Mouse (Mus musculus) hindbrain, embryonic 10.5 days (tissue): ENCODE results near the gene Fam167b. TPM values are rescaled to one million over a fixed set of nuclear protein-coding genes. Genes with fewer than 3 reads are reported as not detected.
"Not testable (repeated sequence)": the region's sequence is repeated elsewhere in the genome, so short reads cannot be mapped to it uniquely, and the experiment has no call there.

Source experiments
- DNase-seq: peaks from one replicate; pipeline ENCODE4 v3.0.0-alpha.2; 2017; ENCODE audit warnings: low spot score
- H3K27ac ChIP-seq: fragments of 300-500 bp; sonication (generic); 2 replicates; pipeline ENCODE4 v1.5.1; 2016; ENCODE audit warnings: mild to moderate bottlenecking, moderate library complexity
- H3K27me3 ChIP-seq: fragments of 300-500 bp; sonication (generic); 2 replicates; pipeline ENCODE4 v1.6.1; 2016; ENCODE audit warnings: mild to moderate bottlenecking; ENCODE audit not compliant: poor library complexity, insufficient read depth, severe bottlenecking
- H3K36me3 ChIP-seq: fragments of 300-500 bp; sonication (generic); 2 replicates; pipeline ENCODE4 v1.6.1; 2016; ENCODE audit warnings: mild to moderate bottlenecking, moderate library complexity
- H3K4me1 ChIP-seq: fragments of 300-500 bp; sonication (generic); replicated peaks from 2 replicates; pipeline ENCODE4 v1.6.1; 2016; ENCODE audit warnings: mild to moderate bottlenecking
- H3K4me3 ChIP-seq: fragments of 300-500 bp; sonication (generic); 2 replicates; pipeline ENCODE4 v1.5.1; 2016; ENCODE audit warnings: mild to moderate bottlenecking, moderate library complexity
- H3K9me3 ChIP-seq: fragments of 300-500 bp; sonication (generic); 2 replicates; pipeline ENCODE4 v1.6.1; 2016; ENCODE audit warnings: mild to moderate bottlenecking, moderate library complexity
- WGBS: fragments of 180-500 bp; shearing (Covaris S2); methylation state at CpG from one replicate; pipeline ENCODE4 v1.1.7; 2016; 5-methylcytosine and 5-hydroxymethylcytosine counted together
- polyA plus RNA-seq: library from polyadenylated mRNA; unstranded; fragments of >200 nt; fragmentation: Nextera tagmentation; extraction: Ambion mirVana; gene quantifications from 2 replicates; pipeline ENCODE4 v1.2.1, GENCODE M21; 2016

The Fam167b gene
- polyA plus RNA-seq, 1 experiment from 2014 or later = 0.46 TPM

DNA sequence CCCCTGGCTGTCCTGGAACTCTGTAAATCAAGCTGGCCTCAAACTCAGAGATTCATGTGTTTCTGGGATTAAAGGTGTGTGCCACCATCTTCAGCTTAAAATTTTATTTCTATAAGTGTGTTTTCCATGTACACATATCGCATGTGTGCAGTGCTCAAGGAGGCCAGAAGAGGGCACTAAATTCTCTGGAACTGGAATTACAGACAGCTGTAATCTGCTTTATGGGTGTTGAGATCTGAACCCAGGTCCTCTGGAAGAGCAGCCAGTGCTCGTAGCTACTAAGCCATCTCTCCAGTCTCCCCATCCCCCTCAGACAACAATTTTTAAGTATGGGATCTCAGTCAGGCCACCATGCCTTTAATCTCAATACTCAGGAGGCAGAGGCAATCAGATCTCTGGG, 29.0 kb downstream of the Fam167b start:
- H3K4me3 ChIP-seq = no peak overlapping the region
- H3K36me3 ChIP-seq = peaks cover 3% of the 10 kb centered on the region; the same call in 1 of the 2 replicates
- no peaks in the 10 kb centered on the region for H3K27me3 ChIP-seq
- peaks cover 7% of the 10 kb centered on the region for H3K4me1 ChIP-seq
- WGBS = 91% methylated on average over 2 of the region's 2 CpGs
- H3K27ac ChIP-seq = no peak overlapping the region
- DNase-seq = no peak
- no peaks in the 10 kb centered on the region for H3K9me3 ChIP-seq

DNA sequence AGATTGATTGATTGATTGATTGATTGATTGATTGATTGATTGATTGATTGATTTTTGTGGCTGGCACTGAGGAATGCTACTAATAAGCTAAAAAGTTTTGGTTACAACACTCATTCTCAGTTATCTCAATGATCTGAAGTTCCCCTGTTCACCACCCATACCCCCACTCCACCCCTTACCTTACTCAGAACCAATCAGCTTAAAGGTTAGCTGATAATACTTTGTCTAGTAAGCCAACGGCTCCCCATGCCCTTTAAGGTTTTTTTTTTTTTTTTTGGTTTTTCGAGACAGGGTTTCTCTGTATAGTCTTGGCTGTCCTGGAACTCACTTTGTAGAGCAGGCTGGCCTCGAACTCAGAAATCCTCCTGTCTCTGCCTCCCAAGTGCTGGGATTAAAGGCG, 30.7 kb downstream of the Fam167b start:
- not testable (repeated sequence) for H3K27ac ChIP-seq, H3K9me3 ChIP-seq, H3K36me3 ChIP-seq, DNase-seq, H3K27me3 ChIP-seq, H3K4me3 ChIP-seq
- peaks cover 11% of the 10 kb centered on the region for H3K4me1 ChIP-seq
- 90% methylated on average over 4 of the region's 4 CpGs for WGBS

- Histone ChIP-seq H3K9me3 (no peaks in the 10 kb centered on the region), H3K4me3 (no peak overlapping the region)
- 88% methylated on average over 4 of the region's 4 CpGs for WGBS
Observed at GRCm38 (mm10) chr4:129544106-129544505, 34.2 kb downstream of the Fam167b start.

GRCm38 (mm10) chr4:129542592-129543141, 35.7 kb downstream of the Fam167b start, which contains the start of gene Hdac1:
Hdac1 (minus strand) TSS chr4:129542713.
- Histone ChIP-seq H3K9me3 (no peaks in the 10 kb centered on the region), H3K27me3 (no peaks in the 10 kb centered on the region), H3K36me3 (peaks cover 35% of the 10 kb centered on the region), H3K4me3 (peak within 1 kb of the TSS; percentile 90), H3K4me1 (peaks cover 27% of the 10 kb centered on the region), H3K27ac (peak within 1 kb of the TSS; percentile 98)
- peak; percentile 99 for DNase-seq
- 1% methylated on average over 46 of the region's 46 CpGs for WGBS

More at GRCm38 (mm10) chr4:129544106-129544505, 34.2 kb downstream of the Fam167b start:
- peaks cover 24% of the 10 kb centered on the region for H3K36me3 ChIP-seq
- no peaks in the 10 kb centered on the region for H3K27me3 ChIP-seq
- H3K4me1 ChIP-seq = peaks cover 27% of the 10 kb centered on the region
- DNase-seq = no peak
- H3K27ac ChIP-seq = no peak overlapping the region

GRCm38 (mm10) chr4:129541868-129542591, 36.3 kb downstream of the Fam167b start:
- DNase-seq = peak; percentile 30
- peaks cover 27% of the 10 kb centered on the region for H3K4me1 ChIP-seq

GRCm38 (mm10) chr4:129540012-129540411, 38.3 kb downstream of the Fam167b start:
- 92% methylated on average over 6 of the region's 6 CpGs for WGBS
- Histone ChIP-seq H3K27me3 (no peaks in the 10 kb centered on the region), H3K4me3 (peak overlapping the region; percentile 9; the same call in 1 of the 2 replicates), H3K36me3 (peaks cover 59% of the 10 kb centered on the region), H3K9me3 (no peaks in the 10 kb centered on the region), H3K4me1 (peaks cover 27% of the 10 kb centered on the region), H3K27ac (no peak overlapping the region)
- no peak for DNase-seq

More at GRCm38 (mm10) chr4:129541868-129542591, 36.3 kb downstream of the Fam167b start:
- WGBS = under 1% methylated on average over 30 of the region's 30 CpGs
- Histone ChIP-seq H3K36me3 (peaks cover 41% of the 10 kb centered on the region), H3K4me3 (peak overlapping the region; percentile 90), H3K27me3 (no peaks in the 10 kb centered on the region), H3K9me3 (no peaks in the 10 kb centered on the region), H3K27ac (peak overlapping the region; percentile 98)

- H3K27me3 ChIP-seq, H3K4me3 ChIP-seq, H3K4me1 ChIP-seq, DNase-seq, H3K27ac ChIP-seq, H3K9me3 ChIP-seq: not testable (repeated sequence)
- H3K36me3 ChIP-seq = peaks cover 98% of the 10 kb centered on the region
- 93% methylated on average over 6 of the region's 6 CpGs for WGBS
Observed at GRCm38 (mm10) chr4:129528901-129529300, 49.4 kb downstream of the Fam167b start.

Other genes starting within 250 kb of the Fam167b start
- gene Rbbp4, start 243.2 kb downstream of the Fam167b start, polyA plus RNA-seq = 470 and 520 TPM in 2 replicates
- gene Zbtb8os, start 242.9 kb downstream of the Fam167b start, polyA plus RNA-seq = 45.4 and 54.7 TPM in 2 replicates
- gene Zbtb8a, start 200.4 kb downstream of the Fam167b start, polyA plus RNA-seq = 7.7 and 11.8 TPM in 2 replicates
- 1.8 and 2.1 TPM in 2 replicates for gene Zbtb8b, start 137.7 kb downstream of the Fam167b start, polyA plus RNA-seq
- 22.2 and 24.8 TPM in 2 replicates for gene Bsdc1, start 117.0 kb downstream of the Fam167b start, polyA plus RNA-seq
- gene Tssk3, start 87.5 kb downstream of the Fam167b start, polyA plus RNA-seq = not detected in 2 replicates
- 0.41 TPM in 1 of 2 replicates, not detected in the other for gene Fam229a, start 87.4 kb downstream of the Fam167b start, polyA plus RNA-seq
- gene Marcksl1, start 65.0 kb downstream of the Fam167b start, polyA plus RNA-seq = 1,645 and 2,027 TPM in 2 replicates
- gene Hdac1, start 35.8 kb downstream of the Fam167b start, polyA plus RNA-seq = 241 and 286 TPM in 2 replicates
- gene Lck, start 4.9 kb downstream of the Fam167b start, polyA plus RNA-seq = 6.5 and 6.6 TPM in 2 replicates
- gene Eif3i, start 22.1 kb upstream of the Fam167b start, polyA plus RNA-seq = 268 and 293 TPM in 2 replicates
- gene Tmem234, start 22.1 kb upstream of the Fam167b start, polyA plus RNA-seq = 226 and 229 TPM in 2 replicates
- 0.90 and 1.3 TPM in 2 replicates for gene Dcdc2b, start 35.7 kb upstream of the Fam167b start, polyA plus RNA-seq
- 27.7 and 29.1 TPM in 2 replicates for gene Iqcc, start 40.5 kb upstream of the Fam167b start, polyA plus RNA-seq
- 53.2 and 75.0 TPM in 2 replicates for gene Ccdc28b, start 45.4 kb upstream of the Fam167b start, polyA plus RNA-seq
- 90.1 and 108 TPM in 2 replicates for gene Txlna, start 62.5 kb upstream of the Fam167b start, polyA plus RNA-seq
- gene Kpna6, start 94.2 kb upstream of the Fam167b start, polyA plus RNA-seq = 14.5 and 16.4 TPM in 2 replicates
- 15.2 and 24.1 TPM in 2 replicates for gene Tmem39b, start 118.3 kb upstream of the Fam167b start, polyA plus RNA-seq
- gene Khdrbs1, start 163.8 kb upstream of the Fam167b start, polyA plus RNA-seq = 160 and 168 TPM in 2 replicates
- 230 and 278 TPM in 2 replicates for gene Ptp4a2, start 232.7 kb upstream of the Fam167b start, polyA plus RNA-seq